Mouse (Mus musculus) gonadal fat pad, adult 2 months (tissue): ENCODE measurements around the gene Ccdc84. TPM values are rescaled to one million over a fixed set of nuclear protein-coding genes. Genes with fewer than 3 reads are reported as not detected.
"Not testable (repeated sequence)": the region's sequence is repeated elsewhere in the genome, so short reads cannot be mapped to it uniquely, and the experiment has no call there.

Source experiments
- DNase-seq: peaks from one replicate; pipeline ENCODE4 v3.0.0-alpha.2; 2012; ENCODE audit warnings: low read depth
- polyA plus RNA-seq: library from polyadenylated mRNA; depleted of rRNA; stranded (reverse); fragments of >200 nt; gene quantifications from 2 replicates; pipeline ENCODE4 v1.2.3, GENCODE M21; 2012; rRNA removed

Ccdc84 gene
- 25.4 and 35.0 TPM in 2 replicates for polyA plus RNA-seq

GRCm38 (mm10) chr9:44418519-44419385, at the start of gene Ccdc84:
Ccdc84 (minus strand) TSS chr9:44418569.
- DNase-seq = no peak

- no peak for DNase-seq
Measured at GRCm38 (mm10) chr9:44461950-44462349, 43.6 kb upstream of the Ccdc84 start.

GRCm38 (mm10) chr9:44457035-44457742, 38.8 kb upstream of the Ccdc84 start:
- DNase-seq = no peak

GRCm38 (mm10) chr9:44454891-44455220, 36.5 kb upstream of the Ccdc84 start, which contains the start of gene Upk2:
Upk2 (minus strand) TSS chr9:44454976.
- peak; percentile 10 for DNase-seq

- no peak for DNase-seq
Measured at GRCm38 (mm10) chr9:44454132-44454890, 35.9 kb upstream of the Ccdc84 start.

GRCm38 (mm10) chr9:44450387-44450786, 32.0 kb upstream of the Ccdc84 start:
- no peak for DNase-seq

GRCm38 (mm10) chr9:44444402-44445025, 26.1 kb upstream of the Ccdc84 start:
- not testable (repeated sequence) for DNase-seq

DNA sequence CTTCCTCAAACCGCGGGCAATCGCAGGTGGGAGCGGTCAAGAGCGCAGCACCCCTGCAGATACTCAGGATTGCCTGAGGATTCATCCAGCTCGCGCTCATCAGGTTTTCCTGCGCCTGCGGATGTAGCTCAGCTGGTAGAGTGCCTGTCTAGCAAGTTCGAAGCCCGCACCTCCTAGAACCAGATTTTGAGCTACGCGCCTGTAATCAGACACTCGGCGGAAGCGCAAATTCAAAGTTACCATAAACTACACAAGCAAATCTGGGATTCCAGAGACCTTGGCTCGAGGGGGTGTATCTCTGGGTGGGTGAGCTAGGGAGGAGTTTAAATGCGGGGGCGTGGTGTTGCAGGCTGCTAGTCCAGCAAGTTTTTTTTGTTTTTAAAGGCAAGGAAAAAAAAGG, 22.6 kb upstream of the Ccdc84 start, which contains the start of gene Foxr1:
Foxr1 (minus strand) TSS at position 176 of the 400 bp plus-strand sequence.
- DNase-seq = no peak

- no peak for DNase-seq
Measured at GRCm38 (mm10) chr9:44435747-44436146, 17.4 kb upstream of the Ccdc84 start.

GRCm38 (mm10) chr9:44432577-44433185, 14.3 kb upstream of the Ccdc84 start:
- no peak for DNase-seq

GRCm38 (mm10) chr9:44423576-44423975, 5.2 kb upstream of the Ccdc84 start:
- no peak for DNase-seq

GRCm38 (mm10) chr9:44420280-44420898, 2.0 kb upstream of the Ccdc84 start:
- no peak for DNase-seq

GRCm38 (mm10) chr9:44419730-44420129, 1.4 kb upstream of the Ccdc84 start:
- not testable (repeated sequence) for DNase-seq

DNA sequence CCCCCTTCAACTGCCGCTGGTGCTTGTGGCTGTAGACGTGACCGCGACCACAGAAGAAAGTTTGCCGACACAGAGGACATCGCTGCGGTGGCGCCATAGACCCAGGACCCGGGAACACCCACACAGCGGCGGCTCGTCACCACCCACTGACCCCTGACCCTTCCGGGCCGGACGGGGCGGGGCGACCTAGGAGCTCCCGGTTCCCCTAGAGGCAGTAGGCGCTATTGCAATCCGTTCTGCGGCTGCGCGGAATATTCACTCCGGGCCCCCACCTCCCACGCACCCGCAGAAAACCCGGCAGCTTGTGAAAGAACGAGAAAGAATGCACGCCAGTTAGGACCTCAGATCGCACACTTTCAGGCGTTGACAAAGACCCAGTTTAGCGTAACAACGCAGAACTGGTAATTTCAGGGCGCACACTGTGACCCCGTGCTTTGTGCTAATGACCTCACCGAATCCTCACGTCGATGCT, 441 bp downstream of the Ccdc84 start:
- DNase-seq = no peak

GRCm38 (mm10) chr9:44417156-44417891, 1.0 kb downstream of the Ccdc84 start:
- no peak for DNase-seq

- DNase-seq = no peak
Measured at GRCm38 (mm10) chr9:44412781-44413180, 5.6 kb downstream of the Ccdc84 start.

DNA sequence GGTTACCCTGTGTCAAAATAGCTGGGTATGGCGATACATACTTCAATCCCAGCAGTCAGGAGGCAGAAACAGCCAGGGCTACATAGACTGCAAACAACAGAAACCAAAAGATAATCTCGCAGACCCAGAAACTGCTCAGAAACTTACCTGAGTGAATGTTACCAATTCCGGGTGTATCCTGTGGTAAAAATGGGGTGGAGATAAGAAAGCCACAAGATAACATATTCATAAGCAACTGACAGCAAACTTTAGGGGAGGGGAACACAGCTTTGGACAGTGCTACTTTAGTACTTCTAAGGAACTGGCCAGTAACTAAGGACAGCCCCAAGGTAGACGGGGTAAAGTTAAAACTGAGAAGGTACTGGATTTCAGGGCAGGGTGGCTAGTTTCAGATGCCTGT, 6.1 kb downstream of the Ccdc84 start:
- no peak for DNase-seq

GRCm38 (mm10) chr9:44411601-44412130, 6.7 kb downstream of the Ccdc84 start:
- DNase-seq = peak; percentile 70

DNA sequence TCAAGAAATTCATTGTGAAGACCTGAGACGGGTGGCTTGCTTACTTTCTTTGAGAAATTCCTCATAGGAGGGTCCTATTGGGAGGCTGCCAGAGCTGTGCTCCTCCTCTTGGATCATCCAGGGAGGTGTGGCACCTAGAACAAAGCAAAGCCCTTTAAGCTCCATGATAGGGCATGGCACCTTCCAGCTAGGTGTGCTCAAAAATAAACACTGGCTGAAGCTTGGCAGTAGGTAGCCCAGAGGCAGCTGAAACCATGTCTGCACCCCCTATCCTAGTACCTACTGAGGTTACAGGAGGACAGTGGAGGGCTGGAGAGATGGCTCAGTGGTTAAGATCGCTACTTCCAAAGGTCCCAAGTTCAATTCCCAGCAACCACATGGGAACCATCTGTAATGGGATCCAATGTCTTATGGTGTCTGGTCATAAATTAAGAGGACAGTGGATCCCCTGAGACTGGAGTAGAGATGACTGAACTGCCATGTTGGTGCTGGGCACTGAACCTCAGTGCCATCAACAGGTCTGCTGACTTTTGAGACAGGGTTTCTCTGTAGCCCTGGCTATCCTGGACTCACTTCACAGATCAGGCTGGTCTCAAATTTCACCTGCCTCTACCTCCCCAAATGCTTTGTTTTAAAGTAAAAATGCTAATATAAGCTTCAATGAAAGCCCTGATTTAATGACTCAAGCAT, 7.6 kb downstream of the Ccdc84 start:
- DNase-seq = no peak
